Mouse (Mus musculus): ENCODE data around the gene Gpr149.

Gene Gpr149

GRCm38 (mm10) chr3:62604973-62605372, at the start of gene Gpr149:
TSS of gene Gpr149 (minus strand) at chr3:62605140.
- no peak for DNase-seq

DNA sequence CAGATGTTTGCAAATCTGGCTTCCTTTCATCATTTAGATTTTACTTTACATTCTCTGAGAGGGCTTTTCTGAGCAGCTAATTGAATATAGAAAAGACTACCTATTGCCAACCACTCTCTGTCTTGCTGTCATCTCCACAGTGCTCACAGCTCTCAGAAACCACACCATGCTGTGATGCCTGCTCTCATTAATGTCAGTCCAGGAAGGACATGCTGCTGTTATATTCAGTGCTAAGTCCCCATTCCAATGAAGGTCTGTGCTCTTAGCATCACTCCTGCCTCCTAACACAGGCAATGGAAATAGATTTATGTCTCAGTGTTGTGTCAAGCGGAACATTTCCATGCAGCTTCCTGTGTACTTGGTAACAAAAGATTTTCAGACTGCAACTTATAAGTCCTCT, 45.6 kb upstream of the Gpr149 start:
- no peak for DNase-seq

- DNase-seq = no peak
Observed at GRCm38 (mm10) chr3:62610861-62611260, 5.9 kb upstream of the Gpr149 start.

DNA sequence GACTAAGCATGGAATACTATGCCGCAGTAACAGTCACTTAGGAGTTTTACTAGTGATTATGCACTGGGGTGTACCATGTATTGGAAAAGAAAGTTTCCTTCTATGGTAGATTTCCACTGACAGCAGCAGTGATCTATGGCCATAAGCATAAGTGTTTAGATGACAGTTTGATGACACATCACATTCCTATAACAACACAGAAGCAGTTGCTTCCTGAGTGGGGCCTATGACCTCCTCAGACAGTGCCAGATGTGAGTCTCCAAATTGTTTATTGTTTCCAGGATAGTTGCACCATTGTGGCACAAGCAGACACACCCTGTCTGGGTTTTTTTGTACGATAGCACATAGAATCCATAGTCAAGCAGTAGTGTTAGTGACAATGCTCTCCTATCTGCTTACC, 991 bp upstream of the Gpr149 start:
- no peak for DNase-seq

DNA sequence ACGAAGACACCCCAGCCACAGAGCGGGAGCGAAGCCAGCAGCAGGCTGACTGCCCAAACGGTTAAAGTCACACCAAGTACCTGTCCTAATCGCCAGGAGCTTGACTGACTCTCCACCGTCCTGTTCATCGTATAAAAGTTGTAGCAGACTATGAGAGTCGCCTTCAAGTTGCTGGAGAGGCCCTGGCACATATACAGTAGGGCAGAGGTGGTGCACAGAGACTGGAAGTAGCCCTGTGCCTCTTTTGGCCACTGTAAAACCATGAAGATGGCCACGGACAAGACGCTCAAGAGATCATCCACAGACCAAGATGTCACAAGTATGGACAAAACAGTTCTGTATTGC, 921 bp downstream of the Gpr149 start:
- no peak for DNase-seq

- DNase-seq = no peak
Observed at GRCm38 (mm10) chr3:62603231-62604046, 1.5 kb downstream of the Gpr149 start.

DNA sequence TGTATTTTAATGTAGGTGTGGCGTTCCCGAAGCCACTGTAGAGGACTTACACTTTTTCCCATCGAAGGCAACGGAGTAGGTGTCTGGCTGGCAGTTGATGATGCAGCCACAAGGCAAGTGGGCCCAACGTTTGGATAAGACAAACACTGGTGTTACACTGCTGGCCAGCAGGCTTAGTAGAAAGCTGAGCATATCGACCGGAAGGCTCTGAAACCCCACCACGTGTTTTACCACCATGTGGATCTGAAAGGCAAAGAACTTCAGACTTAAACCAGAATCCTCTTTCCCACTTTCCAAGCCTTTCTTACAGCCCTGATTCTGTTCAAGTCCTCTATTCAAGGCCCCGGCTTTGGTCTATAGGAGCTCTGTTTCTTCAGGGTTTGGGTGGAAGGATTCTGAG, 2.5 kb downstream of the Gpr149 start:
- DNase-seq = no peak

DNA sequence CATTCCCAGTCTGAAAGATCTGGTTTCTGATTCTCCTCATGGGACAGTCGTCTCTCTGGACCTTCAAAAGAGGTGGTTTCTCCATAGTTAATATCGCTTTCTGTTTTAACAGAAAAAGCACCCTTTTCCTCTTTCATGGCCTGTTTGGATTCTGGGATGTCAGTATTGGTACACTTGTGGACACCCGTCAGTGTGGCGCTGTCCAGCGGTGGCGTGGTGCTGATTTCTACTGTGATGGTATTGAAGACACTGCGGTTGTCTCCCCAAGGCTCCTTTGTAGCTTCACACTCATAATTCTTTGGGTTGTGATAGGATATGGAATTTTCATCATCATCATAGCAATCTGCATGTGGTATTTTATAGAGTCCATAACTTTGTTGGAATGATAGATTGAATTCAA, 10.1 kb downstream of the Gpr149 start:
- DNase-seq = no peak

DNA sequence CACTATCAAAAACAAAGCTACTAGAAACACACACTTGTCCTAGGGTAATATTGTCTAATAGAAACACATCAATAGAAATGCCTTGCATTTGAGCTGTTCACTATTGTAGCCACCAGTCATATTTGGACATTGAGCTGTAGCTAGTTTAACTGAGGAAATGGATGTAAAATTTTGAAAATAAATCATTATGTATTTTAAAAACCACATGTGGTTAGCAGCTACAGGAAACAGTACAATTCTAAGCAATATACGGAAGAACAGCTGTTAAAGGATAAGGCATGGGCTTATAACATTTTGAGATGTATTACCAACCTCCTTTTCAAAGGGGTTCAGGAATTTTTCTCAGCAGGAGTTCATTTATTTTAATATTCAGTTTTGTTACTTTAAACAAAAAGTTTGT, 19.9 kb downstream of the Gpr149 start:
- DNase-seq = no peak

DNA sequence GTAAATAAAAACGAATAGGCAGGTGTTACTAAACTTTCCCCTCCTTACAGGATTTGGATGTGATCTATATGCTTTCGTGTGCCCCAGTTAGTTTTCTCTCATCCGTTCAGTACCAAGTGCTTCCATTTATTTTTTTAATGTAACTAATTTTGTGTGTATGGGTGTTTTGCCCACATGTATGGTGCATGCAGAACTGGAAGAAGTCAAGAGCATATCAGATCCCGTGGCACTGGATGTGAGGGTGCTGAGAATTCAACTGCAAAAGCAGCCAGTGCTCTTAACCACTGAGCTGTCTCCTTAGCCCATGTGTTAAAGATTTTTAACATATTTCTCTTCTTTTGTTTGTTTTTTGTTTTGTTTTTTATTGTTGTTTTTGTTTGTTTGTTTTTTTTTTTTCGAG, 77.3 kb downstream of the Gpr149 start:
- no peak for DNase-seq

DNA sequence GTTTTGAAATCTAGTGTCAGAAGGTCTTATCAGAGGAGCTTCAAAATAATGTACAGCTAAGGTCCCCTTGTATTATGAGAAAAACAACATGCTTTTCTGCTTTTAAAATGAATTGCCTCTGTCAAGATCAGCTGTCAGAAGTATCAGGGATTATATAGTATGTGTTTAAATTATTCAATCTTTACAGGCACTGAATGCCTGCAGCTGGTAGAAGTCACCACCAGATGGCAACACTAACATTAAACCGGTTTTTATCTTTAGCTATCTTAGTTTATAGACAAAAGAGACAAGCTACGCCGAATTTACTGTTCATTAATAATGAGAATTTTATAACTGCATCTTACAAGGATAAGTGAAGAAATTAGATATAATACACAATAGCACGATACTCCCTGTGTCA, 77.8 kb downstream of the Gpr149 start:
- no peak for DNase-seq

DNA sequence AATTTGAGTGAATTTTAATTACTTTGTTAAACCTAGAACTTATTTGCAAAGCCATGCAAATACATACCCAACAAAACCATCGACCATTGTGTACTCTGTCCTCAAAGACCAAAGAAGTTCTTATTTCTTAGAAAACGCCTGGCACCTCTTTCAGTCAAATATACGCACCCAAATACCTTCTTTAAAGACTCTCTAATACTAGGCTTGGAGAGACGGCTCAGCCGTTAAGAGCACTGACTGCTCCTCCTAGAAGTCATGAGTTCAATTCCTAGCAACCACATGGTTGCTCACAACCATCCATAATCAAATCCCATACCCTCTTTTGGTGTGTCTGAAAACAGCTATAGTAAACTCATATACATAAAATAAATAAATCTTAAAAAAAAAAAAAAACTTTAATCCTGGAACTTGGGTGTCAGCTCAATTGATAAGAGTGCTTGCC, 97.7 kb downstream of the Gpr149 start:
- DNase-seq = peak in 1 of 2 experiments; percentile 8

DNA sequence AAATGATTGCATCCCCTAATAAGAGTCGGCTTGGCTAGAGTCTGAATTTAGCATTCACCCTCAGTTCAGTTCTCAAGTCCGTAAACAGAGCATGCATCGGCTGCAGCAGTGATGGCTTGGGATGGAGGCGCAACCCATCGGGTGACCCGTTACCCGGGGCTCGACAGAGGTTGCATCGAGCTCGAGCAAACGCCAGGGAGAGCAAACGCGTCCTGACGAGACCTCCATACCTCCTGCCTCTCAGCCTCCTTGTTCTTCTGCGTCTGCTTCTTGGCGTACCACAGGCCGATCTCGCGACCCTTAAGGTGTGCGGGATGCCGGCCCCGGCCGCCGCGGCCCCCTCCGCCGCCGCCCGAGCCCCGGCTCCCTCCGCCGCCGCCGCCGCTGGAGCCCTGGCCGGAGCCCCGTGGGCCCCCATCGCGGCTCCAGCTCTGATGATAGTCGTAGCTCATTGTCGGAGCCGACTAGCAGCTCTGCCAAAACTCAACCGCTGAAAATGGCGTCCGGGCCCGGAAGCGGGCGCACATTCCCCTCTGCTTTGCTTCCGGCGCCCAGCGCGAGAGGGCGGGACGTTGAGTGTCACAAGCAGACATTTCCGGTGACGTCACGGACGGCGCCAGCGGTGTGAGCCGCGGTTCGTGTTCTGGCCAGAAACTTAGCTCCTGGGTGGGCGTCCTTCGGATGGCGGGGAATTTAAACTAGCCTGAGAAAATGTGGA, 98.3 kb downstream of the Gpr149 start, which contains the start of gene Dhx36:
TSS of gene Dhx36 (minus strand) at position 517 of the 718 bp plus-strand sequence.
- DNase-seq = peak; percentile 97 to 98

- DNase-seq = no peak
Observed at GRCm38 (mm10) chr3:62505166-62505900, 99.6 kb downstream of the Gpr149 start.

- no peak for DNase-seq
Observed at GRCm38 (mm10) chr3:62499327-62499726, 105.6 kb downstream of the Gpr149 start.

GRCm38 (mm10) chr3:62492568-62492967, 112.4 kb downstream of the Gpr149 start:
- DNase-seq = no peak

- DNase-seq = no peak
Observed at GRCm38 (mm10) chr3:62484340-62484739, 120.6 kb downstream of the Gpr149 start.
